Mouse (Mus musculus) testis, adult 2 months (tissue): Measurements from ENCODE around the gene Arsb.

Source experiments
- CTCF ChIP-seq: fragments of 200-500 bp; IDR thresholded peaks from 2 replicates; pipeline ENCODE4 v1.5.1; 2012; ENCODE audit warnings: low read depth, mild to moderate bottlenecking, inconsistent platforms, low read length, moderate library complexity; ENCODE audit not compliant: control insufficient read depth, insufficient read depth, insufficient replicate concordance
- POLR2A ChIP-seq: fragments of 200-500 bp; IDR thresholded peaks from 2 replicates; pipeline ENCODE4 v1.6.1; 2012; ENCODE audit warnings: low read depth, mild to moderate bottlenecking, inconsistent platforms, low read length, moderate library complexity; ENCODE audit not compliant: control insufficient read depth

DNA sequence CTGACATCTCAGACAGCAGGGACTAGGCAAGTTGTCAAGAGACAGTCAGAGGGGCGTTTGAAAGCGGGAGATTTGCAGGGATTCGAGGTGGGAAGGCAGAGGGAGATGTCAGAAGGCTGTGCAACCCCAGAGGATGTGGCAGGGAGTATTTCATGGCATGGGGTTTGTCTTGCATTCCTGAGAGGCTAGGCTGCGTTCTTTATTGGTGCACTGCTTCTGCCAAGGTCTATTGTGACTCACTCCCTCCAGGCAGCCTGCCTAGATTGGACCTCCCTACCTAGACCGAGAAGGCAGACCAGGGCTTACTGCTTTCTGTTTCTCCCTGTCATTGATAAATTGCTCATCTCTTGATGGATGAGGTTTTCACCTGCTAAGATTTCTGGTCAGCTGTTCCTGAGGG, 204.2 kb downstream of the Arsb start:
- TF ChIP-seq CTCF (no peak), POLR2A (no peak)
